Mouse (Mus musculus) gastrocnemius, adult 8-10 months (tissue): ENCODE measurements around the gene Kcnj4. TPM values are rescaled to one million over a fixed set of nuclear protein-coding genes. Genes with fewer than 3 reads are reported as not detected.

ENCODE experiments used
- DNase-seq, 2 experiments: peaks; one replicate each; pipeline ENCODE4 v3.0.0; 2022; ENCODE audit warnings: low spot score in 2 of 2
- total RNA-seq, 4 experiments: library from RNA; stranded (reverse); gene quantifications; 2 replicates each; pipeline ENCODE4 v1.2.4; 2022

Gene Kcnj4
- total RNA-seq = under 1 TPM in 1 of 4 experiments, not detected in 3; 0.19 TPM

DNA sequence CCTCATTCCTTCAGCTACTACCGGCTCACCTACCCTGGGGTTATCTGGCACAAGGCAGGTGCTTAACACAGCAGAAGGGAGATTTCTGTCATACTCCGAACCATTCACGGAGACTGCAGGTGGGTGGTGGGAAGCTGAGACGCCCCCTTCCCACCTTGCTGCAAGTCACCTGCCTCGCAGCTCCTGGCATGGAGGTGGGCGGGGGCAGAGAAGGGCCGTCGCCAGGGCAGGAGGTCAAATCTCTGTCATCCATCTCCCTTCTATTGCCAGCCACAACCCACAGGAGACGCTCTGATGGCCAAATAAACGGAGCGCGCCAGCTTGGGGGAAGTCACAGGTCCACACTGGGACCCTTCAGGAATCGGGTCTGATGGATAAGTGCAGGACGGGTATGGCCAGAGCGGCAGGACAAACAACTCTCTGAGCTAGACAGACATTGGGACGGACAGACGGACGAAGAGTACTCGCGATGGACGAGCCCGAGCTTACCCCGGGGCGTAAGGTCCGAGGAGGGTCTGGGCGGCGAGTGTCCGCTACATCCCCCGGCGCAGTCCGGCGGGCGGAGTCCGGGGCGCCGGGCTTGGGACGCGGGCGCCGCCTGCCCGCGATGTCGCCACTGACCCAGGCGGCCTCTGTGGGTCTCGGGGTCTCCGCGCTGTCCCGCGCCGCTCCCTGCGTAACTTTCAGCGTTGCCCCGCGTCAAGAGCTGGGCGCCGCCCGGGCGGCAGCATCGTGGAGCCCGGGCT lies at the start of gene Kcnj4:
Gene Kcnj4, minus strand, starts transcription at position 535 of the 746 bp plus-strand sequence.
- DNase-seq = no peak

DNA sequence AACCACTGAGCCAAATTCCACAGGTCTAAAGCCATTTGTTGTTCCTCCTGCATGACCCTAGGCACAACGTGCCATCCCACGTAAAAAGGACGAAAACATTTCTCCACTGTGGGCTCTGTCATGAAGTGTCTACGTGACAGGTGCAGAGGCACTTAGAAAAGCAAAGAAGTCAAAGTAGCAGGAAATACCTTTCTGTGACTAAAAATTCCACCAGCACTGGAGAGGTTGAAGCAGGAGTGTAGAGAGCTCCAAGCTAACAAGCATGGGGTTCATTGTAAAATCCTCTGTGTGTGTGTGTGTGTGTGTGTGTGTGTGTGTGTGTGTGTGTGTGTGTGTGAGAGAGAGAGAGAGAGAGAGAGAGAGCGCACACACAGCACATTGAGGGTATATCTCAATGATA lies 47.5 kb upstream of the Kcnj4 start:
- DNase-seq = no peak

GRCm38 (mm10) chr15:79548226-79548625 lies 43.2 kb upstream of the Kcnj4 start:
- no peak for DNase-seq

- DNase-seq = no peak
Measured at GRCm38 (mm10) chr15:79547289-79547820, 42.3 kb upstream of the Kcnj4 start.

DNA sequence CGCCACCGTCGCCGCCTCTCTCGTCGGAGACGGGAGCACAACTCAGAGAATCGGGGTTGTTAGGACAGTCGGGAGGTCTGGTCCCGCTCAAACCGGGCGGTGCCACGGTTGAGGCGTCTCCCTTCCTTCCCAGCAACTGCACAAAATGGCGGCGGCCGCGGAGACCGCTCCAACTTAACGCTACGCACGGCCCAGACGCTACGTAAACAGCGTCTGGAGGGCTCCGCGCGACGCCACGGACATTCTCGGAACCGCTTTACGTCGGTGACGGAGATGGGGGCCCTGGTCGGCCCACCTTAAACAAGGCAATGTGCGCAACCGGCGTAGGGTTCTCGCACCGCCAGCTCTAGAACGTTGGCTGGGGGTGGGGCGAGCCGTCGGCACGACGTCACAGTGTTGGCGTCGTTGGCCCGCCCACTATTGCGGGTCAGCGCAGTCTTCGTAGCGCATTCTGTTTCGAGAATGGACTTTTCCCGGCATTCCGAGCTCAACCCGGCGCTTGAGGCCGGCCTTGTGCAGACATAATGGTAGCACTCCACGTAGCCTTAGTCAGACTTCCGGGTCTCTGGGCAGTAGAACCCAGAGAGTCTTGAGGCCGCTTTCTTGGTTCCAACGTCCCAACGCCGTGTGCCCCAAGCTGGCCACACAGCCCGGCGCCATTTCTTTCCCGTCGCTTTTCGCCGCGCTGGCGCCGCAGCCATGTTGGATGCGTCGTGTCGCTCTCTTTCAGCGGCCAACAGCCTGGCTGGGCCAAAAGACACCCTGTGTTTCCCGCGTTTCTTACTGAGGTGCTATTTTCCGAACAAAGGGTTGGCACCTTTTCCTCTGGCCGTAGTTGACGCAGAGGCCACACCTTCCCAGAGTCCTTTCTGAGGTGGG lies 41.6 kb upstream of the Kcnj4 start, which contains the start of gene Ddx17:
Gene Ddx17, minus strand, starts transcription at position 332 of the 879 bp plus-strand sequence.
- DNase-seq = peak; percentile 97

DNA sequence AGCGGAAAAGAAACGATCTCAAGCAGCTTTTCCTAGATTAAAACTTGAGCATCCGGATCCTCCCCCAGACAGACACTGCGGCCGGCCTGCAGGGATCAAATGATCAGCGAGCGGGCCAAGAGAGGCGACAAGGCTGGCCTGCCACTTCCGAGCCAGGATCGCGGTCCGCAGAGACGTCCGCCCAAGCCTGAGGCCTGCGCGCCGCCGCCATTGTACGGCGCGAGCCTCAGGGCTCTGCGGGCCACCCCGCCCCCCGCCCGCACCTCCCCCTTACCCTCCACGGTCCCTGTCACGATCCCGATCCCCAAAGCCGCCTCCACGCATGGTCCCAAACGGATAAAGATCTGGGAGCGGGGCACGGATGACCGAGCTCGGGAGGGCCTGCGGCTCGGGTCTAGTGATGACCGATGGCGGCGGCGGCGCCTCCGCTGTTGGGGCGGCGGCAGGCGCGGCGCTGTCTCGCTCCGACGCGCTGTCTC lies 40.9 kb upstream of the Kcnj4 start:
- peak; percentile 62 to 76 for DNase-seq

DNA sequence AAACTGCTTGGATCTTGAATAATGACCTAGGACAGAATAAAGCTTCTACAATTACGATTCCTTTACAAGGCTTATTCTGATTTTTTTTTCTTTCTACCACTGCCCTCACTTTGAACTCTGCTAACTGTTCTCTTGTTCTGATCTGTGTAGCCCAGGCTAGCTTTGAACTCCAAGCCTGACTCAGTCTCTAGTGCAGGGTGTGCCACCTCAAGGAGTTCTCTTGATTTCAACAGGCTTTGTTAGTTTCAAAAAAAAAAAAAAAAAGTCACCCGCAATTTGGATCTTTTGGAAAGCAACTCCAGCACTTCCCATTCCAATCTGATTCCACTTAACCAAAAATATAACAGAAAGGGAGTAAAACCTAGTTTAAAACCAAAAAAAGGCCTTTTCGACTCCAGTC lies 40.5 kb upstream of the Kcnj4 start:
- DNase-seq = no peak

DNA sequence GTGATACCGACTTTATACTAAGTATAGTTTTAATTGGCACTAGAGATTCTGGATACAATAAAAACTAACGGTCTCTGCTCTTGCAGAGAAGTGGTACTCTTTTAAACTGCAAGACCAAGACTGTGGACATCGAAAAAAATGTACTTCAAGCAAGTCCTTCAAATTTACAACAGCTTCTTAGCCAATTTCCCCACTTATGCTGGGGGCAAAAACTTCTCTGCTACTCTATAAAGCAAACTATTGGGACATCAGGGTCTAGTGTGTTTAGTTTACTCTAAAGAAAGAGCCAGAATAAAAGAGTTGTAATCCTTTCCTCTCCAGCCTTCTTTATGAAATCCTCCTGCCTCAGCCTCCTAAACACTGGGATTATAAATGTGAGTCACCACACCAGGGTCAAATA lies 38.9 kb upstream of the Kcnj4 start:
- DNase-seq = no peak

GRCm38 (mm10) chr15:79533796-79534195 lies 28.8 kb upstream of the Kcnj4 start:
- peak; percentile 38 to 41 for DNase-seq

- DNase-seq = no peak
Measured at GRCm38 (mm10) chr15:79529935-79530334, 24.9 kb upstream of the Kcnj4 start.

GRCm38 (mm10) chr15:79527991-79528639 lies 23.1 kb upstream of the Kcnj4 start:
- no peak for DNase-seq

GRCm38 (mm10) chr15:79527192-79527591 lies 22.2 kb upstream of the Kcnj4 start:
- peak; percentile 53 to 63 for DNase-seq

- DNase-seq = peak in 1 of 2 experiments; percentile 30
Measured at GRCm38 (mm10) chr15:79525979-79526768, 21.1 kb upstream of the Kcnj4 start.

- DNase-seq = no peak
Measured at GRCm38 (mm10) chr15:79525564-79525963, 20.5 kb upstream of the Kcnj4 start.

DNA sequence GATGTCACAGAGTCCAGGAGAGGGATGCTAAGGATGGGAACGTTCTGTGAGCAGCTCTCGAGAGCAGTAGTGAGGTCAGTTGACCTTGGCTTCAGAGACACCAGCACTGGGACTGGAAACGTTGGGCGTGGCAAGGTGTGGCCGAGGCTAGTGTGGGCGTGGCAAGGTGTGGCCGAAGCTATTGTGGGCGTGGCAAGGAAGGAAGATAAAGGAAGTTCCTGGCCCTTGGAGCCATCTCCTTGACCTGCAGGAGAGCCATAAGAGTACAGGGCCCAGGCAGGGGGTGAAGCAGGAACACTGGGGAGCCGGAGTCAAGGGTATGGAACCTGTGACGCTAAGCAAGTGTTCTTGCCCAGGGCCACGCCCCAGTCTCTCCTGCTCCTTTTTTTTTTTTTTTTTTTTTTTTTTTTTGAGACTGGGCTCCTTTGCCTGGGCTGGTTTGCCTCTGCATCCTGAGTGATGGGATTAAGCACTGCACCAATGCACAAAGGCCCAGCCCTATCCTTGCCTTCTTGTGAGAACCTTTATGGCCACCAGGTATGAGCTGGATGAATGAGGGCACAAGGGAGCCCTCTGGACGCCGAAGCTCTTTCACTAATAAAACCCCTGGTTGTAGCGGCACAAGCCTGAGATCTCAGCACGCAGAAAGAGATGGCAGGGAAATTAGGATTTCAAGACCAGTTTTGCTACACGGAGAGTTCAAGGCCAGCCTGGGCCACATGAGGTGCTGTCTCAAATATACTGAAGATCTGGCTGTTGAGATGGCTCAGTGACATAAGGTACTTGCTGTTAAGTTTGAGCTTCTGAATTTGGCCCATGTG lies 14.6 kb upstream of the Kcnj4 start:
- DNase-seq = no peak

- no peak for DNase-seq
Measured at GRCm38 (mm10) chr15:79518571-79518970, 13.5 kb upstream of the Kcnj4 start.

GRCm38 (mm10) chr15:79517710-79518109 lies 12.7 kb upstream of the Kcnj4 start:
- no peak for DNase-seq

DNA sequence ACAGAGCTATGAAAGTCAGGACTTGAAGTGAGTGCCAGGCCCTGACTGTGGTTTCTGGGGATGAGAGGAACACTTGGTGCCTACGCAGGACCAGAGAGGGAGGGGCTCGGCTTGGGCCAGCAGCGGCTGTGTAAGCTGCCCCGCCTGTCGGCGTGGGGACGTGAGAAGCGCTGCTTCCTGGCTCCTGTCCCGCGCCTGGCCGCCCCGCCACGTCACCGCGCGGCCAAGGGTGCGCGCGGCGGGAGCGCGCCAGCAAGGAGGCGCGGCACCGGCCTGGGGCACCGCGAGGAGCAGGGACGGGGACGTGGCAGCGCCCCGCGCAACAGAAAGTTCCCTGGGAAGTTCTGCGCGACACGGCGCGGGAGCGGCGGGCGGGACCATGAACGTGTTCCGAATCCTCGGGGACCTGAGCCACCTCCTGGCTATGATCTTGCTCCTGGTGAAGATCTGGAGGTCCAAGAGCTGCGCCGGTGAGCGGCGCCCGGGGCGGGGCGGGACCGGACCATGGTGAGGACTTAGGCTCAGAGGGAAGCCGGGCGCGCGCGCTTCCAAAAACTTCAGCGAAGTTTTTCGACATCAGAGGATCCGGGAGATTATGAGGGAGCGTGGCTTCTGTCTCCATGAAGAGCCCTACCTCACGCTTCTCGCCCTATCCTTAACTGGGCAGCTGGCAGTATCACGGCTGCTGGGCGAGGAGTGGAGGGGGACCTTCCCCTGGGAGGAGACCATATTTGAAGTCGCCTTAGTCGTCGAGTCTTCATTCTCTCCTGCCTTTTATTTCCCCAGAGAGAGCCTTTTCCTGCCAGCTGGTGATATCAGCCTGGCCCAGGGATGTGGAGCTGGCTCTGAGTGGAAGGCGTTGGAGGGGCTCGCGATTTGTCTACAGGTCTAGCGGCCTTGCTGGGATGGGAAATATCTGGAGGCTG lies 11.4 kb upstream of the Kcnj4 start, which contains the start of gene Kdelr3:
Gene Kdelr3, plus strand, starts transcription at position 241 of the 926 bp plus-strand sequence.
- peak; percentile 66 to 79 for DNase-seq
